Mouse (Mus musculus) lung, embryonic 16.5 days (tissue): ENCODE measurements around the gene Hs2st1. TPM values are rescaled to one million over a fixed set of nuclear protein-coding genes. Genes with fewer than 3 reads are reported as not detected.

ENCODE experiments used
- ATAC-seq: fragments of 200-750 bp; cut with Nextera tagmentation; 2 replicates; pipeline ENCODE4 v1.8.0; 2017; ENCODE audit warnings: low read depth, mild to moderate bottlenecking, moderate library complexity
- H3K27ac ChIP-seq: fragments of 300-500 bp; sonication (generic); 2 replicates; pipeline ENCODE4 v1.5.1; 2014; ENCODE audit warnings: mild to moderate bottlenecking, control low read depth, low read length
- H3K27me3 ChIP-seq: fragments of 300-500 bp; sonication (generic); 2 replicates; pipeline ENCODE4 v1.6.1; 2014; ENCODE audit warnings: low read depth, low read length, mixed read lengths; ENCODE audit not compliant: control insufficient read depth, insufficient read depth
- H3K36me3 ChIP-seq: fragments of 300-500 bp; sonication (generic); 2 replicates; pipeline ENCODE4 v1.6.1; 2014; ENCODE audit warnings: low read length; ENCODE audit not compliant: control insufficient read depth, insufficient read depth
- H3K4me1 ChIP-seq: fragments of 300-500 bp; sonication (generic); replicated peaks from 2 replicates; pipeline ENCODE4 v1.6.1; 2014; ENCODE audit warnings: low read length, mixed read lengths; ENCODE audit not compliant: control insufficient read depth, insufficient read depth
- H3K4me2 ChIP-seq: fragments of 300-500 bp; sonication (generic); 2 replicates; pipeline ENCODE4 v1.6.1; 2014; ENCODE audit warnings: low read depth, low read length, control low read depth
- H3K4me3 ChIP-seq: fragments of 300-500 bp; sonication (generic); 2 replicates; pipeline ENCODE4 v1.5.1; 2014; ENCODE audit warnings: mild to moderate bottlenecking, low read length, control low read depth
- H3K9ac ChIP-seq: fragments of 300-500 bp; sonication (generic); 2 replicates; pipeline ENCODE4 v1.6.1; 2014; ENCODE audit warnings: low read length, control low read depth
- H3K9me3 ChIP-seq: fragments of 300-500 bp; sonication (generic); 2 replicates; pipeline ENCODE4 v1.6.1; 2016; ENCODE audit warnings: low read length; ENCODE audit not compliant: control insufficient read depth
- WGBS: fragments of 180-500 bp; shearing (Covaris S2); extraction: QIAGEN DNeasy Blood & Tissue Kit; methylation state at CpG from one replicate; pipeline ENCODE4 v1.1.7; 2014; 5-methylcytosine and 5-hydroxymethylcytosine counted together
- polyA plus RNA-seq: library from polyadenylated mRNA; unstranded; fragments of >200 nt; fragmentation: Nextera tagmentation; extraction: Ambion mirVana; gene quantifications from 2 replicates; pipeline ENCODE4 v1.2.1, GENCODE M21; 2015

Hs2st1 gene
- polyA plus RNA-seq, 1 experiment from 2014 or later, result 10.9 TPM

GRCm38 (mm10) chr3:144531023-144531422, 39.0 kb downstream of the Hs2st1 start:
- no peak overlapping the region for H3K4me3 ChIP-seq
- H3K4me2 ChIP-seq, result no peak overlapping the region
- no peaks in the 10 kb centered on the region for H3K9me3 ChIP-seq
- peaks cover 6% of the 10 kb centered on the region; the same call in 1 of the 2 replicates for H3K4me1 ChIP-seq
- no peak overlapping the region for H3K9ac ChIP-seq
- H3K27me3 ChIP-seq, result no peaks in the 10 kb centered on the region
- no peak for ATAC-seq
- WGBS, result 30% methylated on average over 5 of the region's 5 CpGs
- H3K27ac ChIP-seq, result no peak overlapping the region
- no peaks in the 10 kb centered on the region for H3K36me3 ChIP-seq

GRCm38 (mm10) chr3:144527918-144528317, 42.1 kb downstream of the Hs2st1 start:
- no peaks in the 10 kb centered on the region for H3K9me3 ChIP-seq
- no peaks in the 10 kb centered on the region for H3K36me3 ChIP-seq
- H3K27ac ChIP-seq, result no peak overlapping the region
- no peak for ATAC-seq
- H3K9ac ChIP-seq, result no peak overlapping the region
- H3K27me3 ChIP-seq, result no peaks in the 10 kb centered on the region
- H3K4me2 ChIP-seq, result no peak overlapping the region
- no peak overlapping the region for H3K4me3 ChIP-seq
- peaks cover 3% of the 10 kb centered on the region; the same call in 1 of the 2 replicates for H3K4me1 ChIP-seq
- 84% methylated on average over 7 of the region's 7 CpGs for WGBS

DNA sequence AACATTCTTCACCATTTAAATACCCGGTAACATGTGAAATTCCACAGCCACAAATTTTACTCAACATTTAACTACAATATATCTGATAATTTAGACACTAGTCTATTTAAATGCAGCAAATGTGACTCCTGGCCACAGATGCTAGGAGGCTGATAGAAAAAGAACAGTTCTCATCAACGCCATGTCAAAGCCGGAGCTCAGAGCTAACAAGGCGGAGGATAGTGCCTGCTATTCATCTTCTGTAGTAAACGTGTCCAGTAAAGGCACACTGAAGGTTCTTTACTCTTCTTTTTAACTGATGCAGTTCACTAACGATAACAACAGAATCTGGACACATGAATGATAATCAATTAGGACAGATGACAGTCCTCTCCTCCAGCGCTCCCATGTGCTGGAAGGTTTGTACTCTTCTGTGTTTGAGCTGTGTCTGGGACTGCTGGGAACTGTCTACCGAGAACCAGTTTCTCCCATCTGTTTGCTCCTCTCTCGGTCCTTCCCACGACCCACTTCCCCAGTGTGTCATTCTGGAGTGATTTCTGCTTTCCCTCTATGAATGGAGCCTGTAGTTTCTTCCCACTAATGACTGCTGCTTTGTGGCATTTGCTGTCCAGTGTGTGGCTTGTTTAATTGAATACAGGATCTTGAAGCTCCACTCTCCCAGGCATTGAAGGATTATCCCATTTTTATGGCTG, 50.3 kb downstream of the Hs2st1 start:
- H3K9me3 ChIP-seq, result no peaks in the 10 kb centered on the region
- H3K4me3 ChIP-seq, result no peak overlapping the region
- no peak for ATAC-seq
- H3K4me1 ChIP-seq, result 0 out of 2 replicates have a peak, but pooled peaks cover 5% of the 10 kb centered on the region
- no peaks in the 10 kb centered on the region for H3K36me3 ChIP-seq
- no peak overlapping the region for H3K4me2 ChIP-seq
- H3K9ac ChIP-seq, result no peak overlapping the region
- no peaks in the 10 kb centered on the region for H3K27me3 ChIP-seq
- H3K27ac ChIP-seq, result no peak overlapping the region
- WGBS, result 46% methylated on average over 10 of the region's 10 CpGs

DNA sequence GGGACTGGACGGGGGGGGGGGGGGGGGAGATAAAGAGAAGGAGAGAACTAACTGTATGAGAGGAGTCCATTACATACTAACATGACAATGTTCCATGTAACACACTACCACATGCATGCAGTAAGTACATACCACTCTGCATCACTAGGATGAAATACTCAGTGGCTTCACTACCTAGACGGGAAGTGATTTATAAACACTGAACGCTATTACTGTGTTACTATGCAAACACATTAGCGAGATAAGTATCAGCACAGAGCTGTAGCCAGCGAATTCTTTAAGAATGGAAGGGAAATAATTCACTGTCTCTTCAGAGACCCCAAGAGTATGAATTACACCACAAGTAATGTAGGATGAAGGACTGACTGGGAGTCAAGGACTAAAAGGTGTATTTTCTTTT, 51.1 kb downstream of the Hs2st1 start:
- WGBS, result 15% methylated on average over 5 of the region's 5 CpGs
- Histone ChIP-seq H3K36me3 (no peaks in the 10 kb centered on the region), H3K4me3 (no peak overlapping the region), H3K4me2 (no peak overlapping the region), H3K27me3 (no peaks in the 10 kb centered on the region), H3K4me1 (peaks cover 8% of the 10 kb centered on the region; the same call in 1 of the 2 replicates), H3K9ac (no peak overlapping the region), H3K9me3 (no peaks in the 10 kb centered on the region), H3K27ac (no peak overlapping the region)
- no peak for ATAC-seq

DNA sequence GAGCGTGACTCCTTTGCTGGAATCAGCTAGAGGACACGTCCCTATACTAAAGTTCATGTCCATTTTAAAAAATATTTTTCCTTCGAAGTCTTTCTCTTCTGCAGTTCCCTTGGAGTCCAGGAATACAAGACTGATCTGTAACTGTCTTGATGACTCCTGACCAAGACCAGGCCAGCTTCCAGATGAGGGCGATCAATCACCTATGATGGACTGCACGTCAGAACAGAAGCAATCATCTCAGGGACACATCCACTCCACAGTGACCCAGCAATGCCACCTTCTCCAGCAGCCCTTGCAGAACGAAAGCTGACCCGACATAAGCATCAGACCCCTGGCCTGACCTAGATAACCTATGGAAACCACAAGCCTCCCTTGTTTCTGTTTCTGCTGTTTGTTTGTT, 54.7 kb downstream of the Hs2st1 start:
- WGBS, result 69% methylated on average over 7 of the region's 7 CpGs
- no peak overlapping the region for H3K4me3 ChIP-seq
- H3K4me2 ChIP-seq, result no peak overlapping the region
- no peaks in the 10 kb centered on the region for H3K27me3 ChIP-seq
- H3K4me1 ChIP-seq, result peaks cover 17% of the 10 kb centered on the region
- no peak overlapping the region for H3K9ac ChIP-seq
- ATAC-seq, result no peak
- no peaks in the 10 kb centered on the region for H3K9me3 ChIP-seq
- H3K36me3 ChIP-seq, result no peaks in the 10 kb centered on the region
- no peak overlapping the region for H3K27ac ChIP-seq

DNA sequence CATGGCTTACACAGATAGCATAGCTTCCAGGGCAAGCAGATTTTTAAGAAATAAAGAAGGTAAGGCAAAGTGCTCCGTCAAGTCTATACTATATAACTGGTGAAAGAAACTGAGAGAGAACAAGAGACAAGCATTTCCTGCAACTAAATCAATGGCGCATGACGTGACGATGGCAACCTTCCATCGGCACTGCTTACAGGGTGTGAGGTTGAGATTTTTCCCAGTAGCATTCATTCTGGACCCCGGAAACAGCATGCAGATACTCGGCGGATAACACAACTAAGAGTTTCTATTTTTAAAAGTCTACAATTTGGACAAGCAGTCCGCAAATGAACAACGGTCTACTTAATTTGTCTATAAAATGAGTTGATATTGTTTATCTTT, 55.9 kb downstream of the Hs2st1 start:
- no peaks in the 10 kb centered on the region for H3K27me3 ChIP-seq
- H3K9me3 ChIP-seq, result no peaks in the 10 kb centered on the region
- H3K9ac ChIP-seq, result no peak overlapping the region
- no peak overlapping the region for H3K27ac ChIP-seq
- H3K4me1 ChIP-seq, result peaks cover 15% of the 10 kb centered on the region
- H3K4me3 ChIP-seq, result no peak overlapping the region
- 70% methylated on average over 10 of the region's 10 CpGs for WGBS
- H3K36me3 ChIP-seq, result no peaks in the 10 kb centered on the region
- no peak for ATAC-seq
- H3K4me2 ChIP-seq, result no peak overlapping the region

DNA sequence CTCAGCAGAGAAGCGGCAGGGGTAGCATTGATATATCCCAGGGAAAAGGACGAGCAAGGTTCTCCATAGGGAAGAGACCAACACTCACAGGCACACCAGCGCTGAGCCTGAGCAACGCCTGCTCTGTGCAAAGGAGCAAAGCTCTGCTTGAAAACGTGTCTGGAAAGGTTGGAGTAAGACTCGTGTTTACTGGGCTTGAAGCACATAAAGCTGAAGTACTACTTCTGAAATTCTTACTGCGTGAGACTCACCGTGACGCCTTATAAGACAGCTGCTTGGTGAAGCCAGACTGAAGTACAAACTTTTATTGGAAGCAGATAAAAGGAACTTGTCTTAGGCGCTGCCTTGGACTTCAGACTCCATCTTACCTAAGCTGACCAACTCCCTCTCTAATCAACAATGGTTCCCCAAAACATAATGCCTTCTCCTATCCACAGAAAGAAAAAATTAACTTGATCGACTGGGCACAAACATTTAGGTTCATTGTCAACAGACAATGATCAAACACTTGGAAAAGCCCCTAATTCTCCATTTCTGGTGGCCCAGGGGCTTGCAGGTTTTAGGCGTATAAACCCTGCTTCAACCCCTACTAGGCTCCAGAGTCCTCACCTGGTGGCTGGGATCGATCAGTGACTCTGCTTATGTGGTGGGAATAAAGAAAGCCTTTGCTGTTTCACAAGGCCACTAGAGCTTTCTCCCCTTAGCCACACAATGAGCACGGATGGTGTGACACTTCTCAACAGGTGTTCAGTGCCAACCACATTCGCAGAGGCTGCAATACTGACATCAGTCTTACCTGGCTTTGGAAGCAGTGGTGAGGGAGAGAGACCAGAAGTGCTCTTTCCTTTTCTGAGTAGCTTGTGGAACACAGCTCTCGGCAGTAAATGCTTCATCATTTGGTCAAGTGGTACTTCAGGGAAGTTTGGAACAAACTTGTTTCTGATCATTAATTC, 56.5 kb downstream of the Hs2st1 start:
- no peak overlapping the region for H3K9ac ChIP-seq
- H3K36me3 ChIP-seq, result no peaks in the 10 kb centered on the region
- no peak overlapping the region for H3K4me2 ChIP-seq
- no peaks in the 10 kb centered on the region for H3K27me3 ChIP-seq
- H3K4me3 ChIP-seq, result no peak overlapping the region
- H3K4me1 ChIP-seq, result peaks cover 12% of the 10 kb centered on the region
- ATAC-seq, result peak; percentile 66
- 54% methylated on average over 16 of the region's 16 CpGs for WGBS
- H3K27ac ChIP-seq, result no peak overlapping the region
- H3K9me3 ChIP-seq, result no peaks in the 10 kb centered on the region

- WGBS, result 85% methylated on average over 3 of the region's 3 CpGs
- Histone ChIP-seq H3K27ac (no peak overlapping the region), H3K36me3 (no peaks in the 10 kb centered on the region), H3K9ac (no peak overlapping the region), H3K4me1 (peaks cover 17% of the 10 kb centered on the region), H3K27me3 (no peaks in the 10 kb centered on the region), H3K4me3 (no peak overlapping the region), H3K4me2 (no peak overlapping the region), H3K9me3 (no peaks in the 10 kb centered on the region)
- ATAC-seq, result no peak
These were observed 59.3 kb downstream of the Hs2st1 start for GRCm38 (mm10) chr3:144510724-144511123.

- Histone ChIP-seq H3K4me1 (peaks cover 9% of the 10 kb centered on the region), H3K27ac (no peak overlapping the region), H3K27me3 (no peaks in the 10 kb centered on the region), H3K4me2 (no peak overlapping the region), H3K9me3 (no peaks in the 10 kb centered on the region), H3K9ac (no peak overlapping the region), H3K4me3 (no peak overlapping the region), H3K36me3 (no peaks in the 10 kb centered on the region)
- ATAC-seq, result no peak
- 90% methylated on average over 4 of the region's 4 CpGs for WGBS
These were observed 61.6 kb downstream of the Hs2st1 start for GRCm38 (mm10) chr3:144508342-144508741.
